Mouse (Mus musculus) ES-E14 (cell line): ENCODE measurements at regions not wholly inside any gene's neighbourhood (a gene's known extent, or its start where the extent isn't known, plus 50 kb on each side); places are given as distances from the start of the nearest gene placed in this dataset.
A peak's percentile ranks its signal among the peaks of the same experiment; 100 is the strongest.

Experiments used
- CHD2 ChIP-seq: IDR thresholded peaks from 2 replicates; pipeline ENCODE4 v1.6.1; 2014; ENCODE audit warnings: mild to moderate bottlenecking, low read depth, low read length, inconsistent platforms
- MAFK ChIP-seq: IDR thresholded peaks from 2 replicates; pipeline ENCODE4 v1.6.1; 2014; ENCODE audit warnings: mild to moderate bottlenecking, low read depth, low read length, inconsistent platforms; ENCODE audit not compliant: insufficient read depth
- ZC3H11A ChIP-seq: IDR thresholded peaks from 2 replicates; pipeline ENCODE4 v1.6.1; 2012; ENCODE audit warnings: low read depth, mild to moderate bottlenecking, inconsistent platforms, low read length, borderline replicate concordance
- ZNF384 ChIP-seq: IDR thresholded peaks from 2 replicates; pipeline ENCODE4 v1.6.1; 2012; ENCODE audit warnings: low read depth, low read length, inconsistent platforms

DNA sequence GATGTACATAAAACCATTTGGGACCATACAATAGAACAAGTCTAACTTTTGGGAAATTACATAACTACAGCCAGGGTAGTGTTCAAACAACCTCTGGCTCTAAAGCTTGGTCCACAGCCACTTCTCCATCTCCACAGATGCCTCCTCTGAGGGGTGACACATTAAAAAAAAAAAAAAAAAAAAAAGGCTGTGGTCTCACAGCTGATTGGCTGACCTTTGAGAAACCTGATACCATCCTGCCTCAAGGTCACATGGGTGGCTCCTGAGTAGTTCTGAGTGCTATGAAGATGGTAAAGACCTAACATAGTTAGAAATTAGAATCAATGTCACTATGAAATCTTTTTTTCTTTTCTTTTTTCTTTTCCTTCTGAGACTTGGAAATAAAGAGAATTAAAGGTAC, 102.4 kb downstream of the Tmem182 start:
- TF ChIP-seq MAFK, result no peak
- peak; percentile 95 for TF ChIP-seq ZNF384
- no peak for TF ChIP-seq ZC3H11A
- no peak for TF ChIP-seq CHD2
